Mouse (Mus musculus) WW6 (cell line): ENCODE results near the gene Gsta2.
A peak's percentile ranks its signal among the peaks of the same experiment; 100 is the strongest.

Experiments used
- DNase-seq: peaks from one replicate; pipeline ENCODE4 v3.0.0-alpha.2; 2013; ENCODE audit warnings: low read depth, low spot score

The Gsta2 gene

DNA sequence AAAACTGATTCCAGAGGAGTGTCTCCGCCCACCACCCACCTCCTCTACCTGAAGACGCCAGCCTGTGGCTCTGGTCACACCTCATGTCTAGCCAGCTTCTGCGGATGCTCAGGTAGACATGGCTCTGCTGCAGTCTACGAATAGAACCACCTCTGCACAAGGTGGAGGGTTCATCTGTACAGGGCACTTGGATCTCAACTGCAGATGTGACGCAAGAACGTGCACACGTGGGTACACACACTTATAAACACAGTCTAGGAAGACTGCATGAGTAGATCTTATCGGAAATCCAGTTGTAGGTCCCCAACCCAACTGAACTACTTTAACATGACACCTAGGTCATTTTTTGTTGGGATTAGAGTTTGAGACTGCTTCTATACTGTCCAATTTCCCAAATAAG is at the start of gene Gsta2:
Gene Gsta2, minus strand, starts transcription at position 178 of the 400 bp plus-strand sequence.
- DNase-seq: no peak

DNA sequence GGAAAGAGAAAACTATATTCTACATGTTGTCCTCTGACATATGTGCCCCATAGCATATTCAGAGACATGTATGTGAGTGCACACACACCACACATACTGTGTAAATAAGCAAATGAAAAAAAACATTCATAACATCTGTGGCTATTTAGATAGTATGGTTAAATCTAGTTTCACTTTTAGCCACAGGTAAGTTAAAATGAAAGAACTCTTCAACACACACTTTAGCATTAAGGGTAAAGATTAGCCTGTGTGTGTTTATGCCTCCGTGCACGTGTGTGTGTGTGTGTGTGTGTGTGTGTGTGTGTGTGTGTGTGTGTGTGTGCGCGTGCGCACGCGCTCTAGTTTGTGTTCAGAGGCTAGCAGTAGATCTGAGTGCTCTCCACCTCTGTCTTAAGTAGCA is 46.0 kb upstream of the Gsta2 start:
- DNase-seq: no peak

DNA sequence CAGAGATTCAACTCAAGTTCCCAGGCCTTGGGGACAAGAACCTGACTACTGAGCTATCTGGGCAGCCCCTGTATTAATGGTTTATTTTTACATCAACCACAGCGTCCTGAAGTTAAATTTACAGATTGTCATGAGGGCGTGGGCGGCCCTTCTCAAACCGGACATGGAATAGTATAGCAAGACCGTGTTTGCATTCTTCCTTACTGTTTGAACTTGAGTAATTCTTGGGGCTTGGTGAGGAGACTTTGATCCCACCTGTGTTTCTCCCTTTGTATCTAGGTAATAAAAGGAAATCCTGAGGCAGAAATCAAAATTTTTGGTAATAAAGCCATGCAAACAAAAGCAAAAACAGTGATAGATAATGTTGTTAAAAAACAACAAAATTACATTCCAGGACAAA is 45.0 kb upstream of the Gsta2 start:
- DNase-seq: no peak

DNA sequence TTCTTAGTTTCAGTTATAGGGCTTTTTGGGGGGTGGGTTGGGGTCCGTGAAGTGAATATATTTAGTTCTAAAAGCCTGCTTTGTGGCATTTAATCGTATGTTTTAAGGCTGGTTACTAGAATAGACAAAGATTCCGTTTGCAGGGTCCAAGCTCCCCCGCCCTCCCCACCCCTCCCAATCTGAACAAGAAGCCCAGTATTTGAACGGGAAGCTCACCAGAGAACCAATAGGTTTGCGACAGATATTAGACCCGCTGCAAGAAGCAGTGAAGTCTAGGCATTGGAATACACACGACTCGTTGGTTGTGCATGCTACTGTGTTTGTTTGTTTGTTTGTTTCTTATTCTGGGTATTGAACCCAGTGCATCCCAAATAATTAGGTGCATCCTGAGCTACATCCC is 40.9 kb upstream of the Gsta2 start:
- no peak for DNase-seq

DNA sequence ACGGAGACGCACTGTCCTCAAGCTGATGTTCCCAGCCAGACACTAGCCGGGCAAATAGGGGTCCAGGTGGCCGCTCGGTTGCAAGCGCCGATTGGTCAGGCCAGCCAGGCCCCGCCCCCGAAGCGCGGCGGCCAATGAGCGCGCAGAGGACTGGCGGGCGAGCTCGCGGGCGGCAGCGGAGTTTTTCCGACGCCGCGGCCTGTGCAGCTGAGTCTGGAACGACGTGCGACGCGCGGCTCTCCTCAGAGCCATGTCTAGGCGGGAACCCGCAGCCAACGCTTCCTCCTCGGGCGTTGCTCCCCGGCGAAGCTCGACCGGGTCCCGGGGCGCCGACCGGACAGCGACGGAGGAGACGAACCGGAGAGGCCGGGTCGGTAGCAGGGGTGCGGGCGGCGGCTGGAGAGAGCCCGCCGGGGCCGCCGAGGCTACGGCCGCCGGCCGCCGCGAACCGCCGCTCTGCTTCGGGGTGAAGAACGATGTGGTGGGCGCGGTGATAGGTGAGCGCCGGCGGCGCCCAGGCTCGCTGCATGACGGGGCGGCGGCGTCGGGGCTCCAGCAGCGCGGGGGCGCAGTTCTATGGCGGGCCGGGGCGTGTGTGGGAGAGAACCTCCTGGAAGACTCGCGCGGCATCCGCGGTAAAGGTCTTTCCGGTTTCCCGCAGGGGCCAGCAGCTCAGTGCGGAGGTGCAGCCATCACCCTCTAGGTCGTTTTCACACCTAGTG is 40.2 kb upstream of the Gsta2 start, which contains the start of gene Ddx43:
Gene Ddx43, plus strand, starts transcription at position 148 of the 722 bp plus-strand sequence.
- peak; percentile 77 for DNase-seq

DNA sequence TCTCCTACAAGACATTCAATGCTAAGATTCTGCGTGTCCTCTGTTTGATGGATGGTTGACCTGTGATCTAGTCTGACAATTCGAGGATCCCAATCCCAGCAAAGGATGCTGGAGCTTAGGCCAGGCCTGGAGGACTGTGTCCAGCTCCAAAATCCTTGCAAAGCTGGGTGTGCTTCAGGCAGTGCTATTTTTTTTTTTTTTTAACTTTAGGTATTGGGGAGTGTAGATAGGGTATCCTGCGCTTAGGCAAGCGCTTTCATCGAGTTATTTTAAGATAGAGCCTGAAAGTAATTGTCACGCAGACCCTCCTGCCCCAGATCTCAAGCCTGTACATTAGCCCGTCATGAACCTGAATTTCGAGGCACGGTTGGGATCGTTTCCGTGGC is 39.6 kb upstream of the Gsta2 start:
- no peak for DNase-seq

DNA sequence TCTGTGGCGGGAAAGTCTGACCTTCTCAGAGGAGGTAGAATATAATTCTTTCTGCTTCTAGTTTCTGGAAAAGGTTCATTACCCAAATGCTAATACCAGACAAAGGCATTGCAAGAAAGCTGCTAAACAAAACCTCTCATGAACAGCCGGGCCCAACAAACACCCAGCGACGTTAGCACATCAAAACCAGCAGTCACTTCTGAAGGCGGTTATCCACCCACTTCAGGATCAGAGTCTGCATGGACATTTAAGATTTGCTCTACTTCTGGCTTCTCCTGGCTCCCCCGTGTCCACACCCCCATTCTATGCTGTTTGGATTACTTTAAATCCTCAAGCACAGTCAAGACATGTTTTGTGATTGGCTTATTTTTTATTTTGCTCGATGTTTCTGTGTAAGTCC is 39.0 kb upstream of the Gsta2 start:
- no peak for DNase-seq

DNA sequence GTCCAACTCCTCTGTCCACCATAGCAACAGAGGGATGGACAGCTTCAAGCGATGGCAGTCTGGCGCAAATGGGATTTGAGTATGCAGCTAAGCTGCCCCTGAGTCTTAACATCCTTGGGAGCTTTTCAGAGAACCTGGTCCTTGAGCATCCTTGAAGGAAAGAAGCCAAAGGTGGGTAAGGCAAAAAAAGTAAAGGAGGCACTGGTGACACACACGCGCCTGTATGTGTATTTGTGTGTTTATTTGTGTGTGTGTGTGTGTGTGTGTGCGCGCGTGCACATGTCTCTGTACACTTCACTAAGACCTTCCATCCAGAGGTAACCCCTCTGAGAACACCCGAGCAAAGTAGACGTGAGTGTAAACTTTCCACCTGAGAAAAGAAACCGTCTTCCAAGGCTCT is 38.2 kb upstream of the Gsta2 start:
- no peak for DNase-seq

DNA sequence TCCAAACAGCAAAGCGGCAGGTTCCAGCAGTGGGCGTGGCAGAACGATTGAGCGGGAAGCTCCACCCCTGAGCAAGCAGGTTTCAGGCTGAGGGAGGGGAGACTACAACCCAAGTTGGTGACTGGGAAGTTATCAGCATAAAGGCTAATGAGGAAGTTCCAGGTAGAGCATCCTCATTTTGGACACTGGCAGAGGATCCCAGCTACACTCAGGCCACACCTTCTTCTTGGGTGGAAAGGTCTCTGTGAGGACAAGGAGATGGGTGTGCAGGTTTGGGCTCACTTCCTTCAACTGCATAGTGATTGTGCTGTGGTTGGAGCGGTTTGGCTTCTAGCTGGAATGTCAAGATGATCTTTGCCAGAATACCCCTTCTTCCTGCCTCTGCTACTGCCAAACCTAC is 34.4 kb upstream of the Gsta2 start:
- DNase-seq: no peak

DNA sequence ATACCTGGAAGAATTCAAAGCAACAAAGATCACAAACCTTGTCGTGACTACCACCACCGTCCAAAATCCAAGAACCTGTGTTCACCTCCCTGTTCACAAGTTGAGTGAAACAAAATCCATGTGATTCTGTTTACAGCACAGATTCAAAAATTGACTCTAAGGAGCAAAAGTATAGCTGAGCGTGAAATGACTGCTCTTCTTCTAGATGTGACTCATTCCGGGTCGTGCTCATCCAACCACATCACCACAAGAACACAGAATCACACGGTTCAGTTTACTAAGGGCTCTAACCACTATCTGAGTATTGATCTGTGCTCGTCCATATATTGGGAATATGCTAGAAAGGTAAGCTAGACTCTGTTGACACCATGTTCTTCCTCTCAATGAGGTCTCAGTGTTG is 31.4 kb upstream of the Gsta2 start:
- no peak for DNase-seq

DNA sequence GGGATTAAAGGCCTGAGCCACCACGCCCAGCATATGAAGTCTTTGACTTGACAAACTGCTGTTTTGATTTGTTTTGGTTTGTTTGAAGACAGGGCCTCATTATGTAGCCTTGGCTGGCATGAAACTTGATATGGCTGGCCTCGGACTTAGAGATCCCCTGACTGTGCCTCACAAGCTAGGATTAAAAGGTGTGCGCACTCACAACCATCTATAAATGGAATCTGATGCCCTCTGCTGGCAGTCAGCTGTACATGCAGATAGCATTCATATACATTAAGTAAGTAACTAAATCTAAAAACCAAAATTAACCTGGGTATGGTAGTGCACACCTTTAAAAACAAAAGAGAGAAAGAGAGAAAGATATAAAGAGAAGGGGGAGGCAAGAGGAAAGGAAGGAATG is 30.3 kb upstream of the Gsta2 start:
- DNase-seq: no peak

DNA sequence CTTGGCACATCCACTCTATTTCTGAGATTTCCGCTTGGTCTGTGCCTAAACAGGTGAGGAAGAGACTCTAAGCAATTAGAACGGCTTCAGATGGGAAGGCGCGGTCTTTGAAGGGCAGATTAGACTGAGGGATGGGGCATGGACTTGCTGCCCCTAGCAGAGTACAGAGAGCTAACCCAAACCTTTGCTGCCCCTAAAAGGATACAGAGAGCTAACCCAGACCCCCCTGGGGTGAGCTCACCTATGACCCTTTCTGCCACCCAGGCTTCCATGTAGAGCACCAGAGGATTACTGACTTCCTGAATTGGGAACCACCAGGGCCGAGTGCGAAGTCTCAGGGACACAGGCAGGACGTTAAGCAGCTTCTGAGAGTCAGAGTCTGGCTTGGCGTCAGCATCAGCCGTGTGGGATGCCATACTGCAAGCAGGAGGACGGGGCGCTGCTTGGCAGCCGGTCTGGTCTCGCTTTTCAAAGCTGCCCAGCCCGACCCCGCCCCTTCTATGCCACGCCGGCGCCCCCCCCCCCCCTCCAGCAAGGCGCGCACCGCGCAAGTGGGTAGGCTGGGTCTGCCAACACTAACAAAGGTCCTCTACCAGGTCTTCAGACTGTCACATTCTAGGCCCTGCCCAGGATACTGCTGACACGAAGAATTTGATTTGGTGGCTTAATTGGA is 22.7 kb upstream of the Gsta2 start, which contains the start of gene Ooep:
Gene Ooep, minus strand, starts transcription at position 613 of the 673 bp plus-strand sequence.
- no peak for DNase-seq

DNA sequence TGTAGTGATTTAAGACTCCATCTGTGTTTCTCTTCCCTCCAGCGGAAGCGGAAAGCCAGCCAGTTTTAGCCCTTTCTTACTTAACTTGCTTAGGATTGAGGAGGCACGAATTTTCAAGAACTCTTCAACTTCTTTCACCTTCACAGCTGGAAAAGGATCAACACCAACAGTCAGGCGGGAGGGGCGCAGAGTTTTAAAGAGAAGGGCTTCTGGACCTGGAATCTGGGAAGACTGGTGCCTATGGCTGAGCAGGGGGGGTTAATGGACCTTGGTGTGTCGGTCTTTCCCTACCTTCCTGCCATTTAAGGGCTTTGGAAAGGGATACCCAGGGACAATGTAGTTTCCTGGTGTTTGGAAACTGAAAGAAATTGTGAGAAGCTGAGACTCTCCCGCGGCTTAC is 22.0 kb upstream of the Gsta2 start:
- DNase-seq: no peak

DNA sequence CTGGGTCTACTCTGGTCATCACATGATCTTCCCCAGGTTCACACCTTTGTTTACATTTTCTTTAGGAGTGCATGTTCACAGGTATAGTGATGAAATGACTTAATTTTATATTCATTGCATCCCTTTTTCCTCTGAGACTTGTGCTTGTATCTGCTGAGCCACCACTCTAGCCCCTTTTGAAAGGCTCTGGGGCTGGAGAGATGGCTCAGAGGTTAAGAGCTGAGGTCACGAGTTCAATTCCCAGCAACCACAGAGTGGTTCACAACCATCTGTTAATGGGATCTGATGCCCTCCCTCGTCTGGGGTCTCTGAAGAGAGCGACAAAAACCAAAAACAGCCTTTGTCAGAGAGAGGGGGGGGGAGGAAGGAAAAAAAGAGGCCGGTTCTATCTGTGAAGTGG is 19.9 kb upstream of the Gsta2 start:
- DNase-seq: no peak

DNA sequence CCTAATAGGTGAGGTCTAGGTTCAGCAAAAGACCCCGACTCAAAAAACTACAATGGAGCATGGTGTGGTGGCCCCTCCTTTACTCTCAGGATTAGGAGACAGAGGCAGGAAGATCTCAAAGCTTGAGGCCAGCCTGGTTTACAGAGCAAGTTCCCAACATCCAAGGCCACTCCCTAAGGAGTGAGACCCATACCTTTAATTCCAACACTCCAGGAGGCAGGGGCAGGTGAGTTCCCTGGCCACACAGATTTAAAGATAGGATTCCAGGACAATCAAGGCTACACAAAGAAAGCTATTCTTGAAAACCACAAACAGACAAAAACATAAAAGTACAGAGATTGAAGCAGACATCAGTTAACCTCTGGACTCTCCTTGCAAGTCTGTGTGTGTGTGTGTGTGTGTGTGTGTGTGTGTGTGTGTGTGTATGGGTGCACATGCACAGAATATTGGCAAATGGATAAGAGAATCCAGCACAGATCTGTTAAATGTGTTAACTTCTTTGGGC is 19.3 kb upstream of the Gsta2 start:
- DNase-seq: no peak

DNA sequence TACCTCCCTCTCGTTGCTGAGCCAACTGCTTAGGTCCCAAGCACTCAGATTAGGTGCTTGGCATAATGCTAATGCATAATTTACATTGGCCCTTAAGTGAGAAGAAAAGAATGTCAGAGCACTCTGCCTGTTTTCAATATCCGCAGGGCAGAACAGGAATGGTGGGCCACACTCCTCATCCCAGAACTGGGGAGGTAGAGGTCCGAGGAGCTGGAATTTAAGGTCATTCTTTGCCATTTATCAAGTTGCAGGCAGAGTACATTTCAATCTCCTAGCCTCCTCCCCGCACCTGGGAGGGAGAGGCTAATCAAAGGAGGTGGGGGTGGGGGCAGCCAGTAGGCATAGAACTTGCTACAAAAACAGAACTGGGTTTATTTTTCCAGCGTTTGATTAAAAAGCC is 18.8 kb upstream of the Gsta2 start:
- DNase-seq: no peak

DNA sequence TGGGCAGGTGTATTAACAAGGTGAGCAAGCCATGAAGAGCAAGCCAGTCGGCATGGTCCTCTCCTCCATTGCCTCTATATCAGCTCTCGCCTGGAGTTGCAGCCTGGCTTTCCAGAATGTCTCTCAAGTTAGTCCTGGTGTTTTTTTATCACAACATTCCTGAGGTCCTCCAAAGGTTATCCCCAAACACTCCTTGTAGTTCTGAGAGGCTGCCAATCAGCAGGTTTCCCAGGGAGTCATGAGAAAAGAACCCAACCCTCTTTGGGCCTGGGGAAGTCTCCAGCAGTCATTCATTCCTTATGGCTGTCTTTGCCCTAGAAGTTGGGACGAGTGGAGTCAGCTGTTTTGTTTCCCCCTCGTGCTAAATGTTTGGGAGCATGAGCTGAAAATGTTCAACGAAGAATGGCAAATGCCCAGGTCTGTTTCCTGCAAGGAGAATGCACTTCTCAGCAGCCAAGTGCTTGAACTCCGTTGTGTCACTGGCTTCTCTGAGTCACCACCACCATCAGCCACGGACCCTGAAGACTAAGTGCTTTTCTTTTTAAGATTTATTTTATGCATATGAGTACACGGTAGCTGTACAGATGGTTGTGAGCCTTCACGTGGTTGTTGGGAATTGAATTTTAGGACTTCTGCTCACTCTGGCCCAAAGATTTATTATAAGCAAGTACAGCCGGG is 17.4 kb upstream of the Gsta2 start:
- no peak for DNase-seq

DNA sequence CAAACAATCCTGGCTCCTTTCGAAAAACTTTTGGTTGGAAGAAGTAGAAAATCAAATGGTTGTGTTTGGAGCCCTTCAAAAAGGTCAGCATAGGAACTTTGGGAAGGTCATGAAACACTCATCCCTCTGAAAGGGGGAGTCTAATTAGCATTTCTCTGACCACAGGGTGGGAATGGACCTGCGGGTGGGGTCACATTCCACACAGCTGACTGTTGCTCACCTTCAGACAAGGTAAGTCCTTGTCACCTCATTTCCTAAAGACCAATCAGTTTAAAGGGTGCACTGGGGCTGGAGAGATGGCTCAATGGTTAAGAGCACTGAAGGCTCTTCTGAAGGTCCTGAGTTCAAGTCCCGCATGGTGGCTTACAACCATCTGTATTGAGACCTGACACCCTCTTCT is 15.9 kb upstream of the Gsta2 start:
- no peak for DNase-seq

DNA sequence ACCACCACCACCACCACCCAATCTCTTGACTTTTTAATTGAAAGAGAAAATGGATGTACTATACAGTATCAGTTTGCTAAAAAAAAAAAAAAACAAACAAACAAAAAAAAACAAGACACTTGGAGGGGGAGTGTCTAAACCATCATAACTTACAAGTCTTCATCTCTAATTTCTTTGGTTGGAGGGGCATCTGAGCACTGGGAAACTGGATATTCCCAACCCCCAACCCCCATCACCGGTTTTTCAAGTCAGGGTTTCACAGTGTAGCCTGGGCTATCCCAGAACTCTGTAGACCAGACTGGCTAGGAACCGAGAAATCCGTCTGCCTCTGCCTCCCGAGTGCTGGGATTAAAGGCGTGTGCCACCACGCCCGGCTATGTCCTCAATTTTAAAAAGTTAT is 14.2 kb upstream of the Gsta2 start:
- DNase-seq: no peak

DNA sequence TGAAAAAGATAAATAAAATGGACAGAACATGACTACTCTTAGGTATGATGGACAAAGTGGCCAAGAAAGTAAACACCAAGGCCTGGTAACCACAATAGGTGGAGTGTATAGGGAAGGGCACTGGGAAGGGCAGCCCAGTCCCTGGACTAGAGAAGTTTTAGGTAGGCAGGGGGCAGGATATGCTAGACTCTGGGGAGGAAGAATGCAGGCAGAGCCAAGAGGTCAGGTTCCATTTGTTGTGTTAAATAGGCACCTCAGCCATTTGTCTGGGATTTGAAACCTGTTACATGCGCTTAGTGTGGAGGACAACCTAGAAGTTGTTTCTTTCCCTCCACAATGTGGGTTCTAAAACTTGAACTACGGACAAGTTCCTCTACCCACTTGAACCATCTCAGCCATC is 13.8 kb upstream of the Gsta2 start:
- DNase-seq: no peak

DNA sequence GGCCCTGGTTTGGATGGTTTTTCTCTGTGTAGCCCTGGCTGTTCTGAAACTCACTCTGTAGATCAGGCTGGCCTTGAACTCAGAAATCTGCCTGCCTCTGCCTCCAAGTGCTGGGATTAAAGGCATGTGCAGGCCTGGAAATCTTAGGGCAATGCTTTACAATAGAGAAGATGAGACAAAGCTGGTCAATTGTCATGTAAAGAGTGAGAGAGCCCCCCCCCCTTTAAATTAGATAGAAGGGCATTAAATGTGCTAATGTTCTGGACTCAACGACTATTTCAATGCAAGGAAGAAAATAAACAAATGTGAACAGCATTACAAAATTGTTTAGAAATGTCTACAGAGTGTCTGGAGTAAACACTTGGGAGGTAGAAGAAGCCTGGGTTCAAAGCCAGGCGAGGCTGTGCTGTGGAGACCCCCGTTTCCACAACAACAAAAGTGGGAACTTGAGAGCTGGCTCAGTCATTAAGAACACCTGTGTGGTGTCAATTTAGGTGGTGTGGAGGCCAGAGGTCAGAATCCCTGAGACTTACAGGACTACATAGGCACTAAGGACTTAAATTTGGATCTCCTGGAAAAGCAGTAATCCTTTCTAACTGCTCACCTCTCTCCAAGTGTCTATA is 13.2 kb upstream of the Gsta2 start:
- DNase-seq: no peak

DNA sequence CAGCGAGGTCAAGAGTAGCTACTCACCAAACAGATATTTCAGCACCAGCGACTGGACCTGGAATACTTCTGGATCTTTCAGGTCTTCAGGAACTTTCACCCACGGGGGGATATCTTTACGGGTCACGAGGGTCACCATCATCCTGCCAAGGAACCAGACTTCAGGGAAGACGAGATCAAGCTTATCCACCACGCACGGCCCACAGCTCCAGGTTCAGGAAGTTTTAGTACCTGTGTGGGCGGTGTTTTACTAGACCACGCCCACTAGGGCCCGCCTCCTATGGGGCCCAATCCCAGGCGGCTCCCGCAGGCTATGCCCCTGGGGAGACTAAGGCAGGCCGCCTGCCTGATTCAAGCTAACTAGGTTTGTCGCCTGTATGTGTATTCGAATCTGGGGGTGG is 12.4 kb upstream of the Gsta2 start, which contains the start of gene Dppa5a:
Gene Dppa5a, minus strand, starts transcription at position 219 of the 400 bp plus-strand sequence.
- peak; percentile 81 for DNase-seq
